Mouse (Mus musculus) intestine, postnatal 0 days (tissue): ENCODE measurements around the gene Mycbp2. TPM values are rescaled to one million over a fixed set of nuclear protein-coding genes. Genes with fewer than 3 reads are reported as not detected.

Experiments
- ATAC-seq: fragments of 200-750 bp; cut with Nextera tagmentation; 2 replicates; pipeline ENCODE4 v1.8.0; 2017; ENCODE audit warnings: mild to moderate bottlenecking, moderate TSS enrichment, moderate library complexity
- H3K27ac ChIP-seq: fragments of 300-500 bp; sonication (generic); 2 replicates; pipeline ENCODE4 v1.5.1; 2014; ENCODE audit warnings: mild to moderate bottlenecking, low read depth, low read length, moderate library complexity
- H3K27me3 ChIP-seq: fragments of 300-500 bp; sonication (generic); replicated peaks from 2 replicates; pipeline ENCODE4 v1.6.1; 2014; ENCODE audit warnings: low read length, mixed read lengths; ENCODE audit not compliant: control insufficient read depth, insufficient read depth
- H3K36me3 ChIP-seq: fragments of 300-500 bp; sonication (generic); 2 replicates; pipeline ENCODE4 v1.6.1; 2014; ENCODE audit warnings: mild to moderate bottlenecking, moderate library complexity; ENCODE audit not compliant: control insufficient read depth, insufficient read depth
- H3K4me1 ChIP-seq: fragments of 300-500 bp; sonication (generic); replicated peaks from 2 replicates; pipeline ENCODE4 v1.6.1; 2014; ENCODE audit warnings: antibody characterized with exemption, low read length, mixed read lengths; ENCODE audit not compliant: control insufficient read depth, insufficient read depth
- H3K4me2 ChIP-seq: fragments of 300-500 bp; sonication (generic); replicated peaks from 2 replicates; pipeline ENCODE4 v1.6.1; 2014; ENCODE audit warnings: low read depth, mild to moderate bottlenecking, moderate library complexity
- H3K4me3 ChIP-seq: fragments of 300-500 bp; sonication (generic); 2 replicates; pipeline ENCODE4 v1.5.1; 2014; ENCODE audit warnings: low read depth, low read length
- H3K9ac ChIP-seq: fragments of 300-500 bp; sonication (generic); 2 replicates; pipeline ENCODE4 v1.6.1; 2014; ENCODE audit warnings: mild to moderate bottlenecking, low read depth, low read length
- H3K9me3 ChIP-seq: fragments of 300-500 bp; sonication (generic); 2 replicates; pipeline ENCODE4 v1.6.1; 2016; ENCODE audit warnings: mixed run types; ENCODE audit not compliant: control insufficient read depth
- CTCF ChIP-seq: sonication (generic); IDR thresholded peaks from 2 replicates; pipeline ENCODE4 v1.5.1; 2016; ENCODE audit warnings: low read depth, mild to moderate bottlenecking, control low read depth, antibody characterized with exemption, moderate library complexity
- WGBS: fragments of 180-500 bp; shearing (Covaris S2); extraction: QIAGEN DNeasy Blood & Tissue Kit; methylation state at CpG from one replicate; pipeline ENCODE4 v1.1.7; 2014; 5-methylcytosine and 5-hydroxymethylcytosine counted together
- polyA plus RNA-seq: library from polyadenylated mRNA; unstranded; fragments of >200 nt; fragmentation: Nextera tagmentation; extraction: Ambion mirVana; gene quantifications from 2 replicates; pipeline ENCODE4 v1.2.1, GENCODE M21; 2015

The Mycbp2 gene
- polyA plus RNA-seq, 1 experiment from 2014 or later = 12.4 TPM

DNA sequence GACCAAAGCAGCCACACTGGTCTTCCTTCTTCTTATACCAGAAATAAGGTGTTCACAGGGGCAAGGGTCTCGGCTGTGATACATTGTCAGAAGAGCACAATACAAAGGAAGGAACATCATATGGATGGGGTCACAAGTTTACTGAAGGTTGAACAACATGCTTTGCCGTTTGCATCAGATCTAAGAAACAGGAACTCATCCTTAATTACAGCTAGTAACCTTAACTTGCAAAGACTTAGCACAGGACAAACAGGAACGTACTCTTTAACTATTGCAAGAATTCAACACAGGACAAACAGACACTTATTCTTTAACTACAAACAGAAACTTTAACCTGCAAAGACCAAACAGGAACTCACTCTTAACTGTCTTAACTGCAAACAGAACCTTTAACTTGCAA, 30.2 kb upstream of the Mycbp2 start:
- no peaks in the 10 kb centered on the region for H3K27me3 ChIP-seq
- H3K4me3 ChIP-seq = no peak overlapping the region
- WGBS = 70% methylated on average over 3 of the region's 3 CpGs
- no peaks in the 10 kb centered on the region for H3K4me1 ChIP-seq
- no peaks in the 10 kb centered on the region for H3K36me3 ChIP-seq
- H3K27ac ChIP-seq = no peak overlapping the region
- TF ChIP-seq CTCF = no peak
- H3K9ac ChIP-seq = no peak overlapping the region
- ATAC-seq = no peak
- H3K9me3 ChIP-seq = no peaks in the 10 kb centered on the region
- H3K4me2 ChIP-seq = no peak overlapping the region

GRCm38 (mm10) chr14:103375523-103375922, 28.9 kb upstream of the Mycbp2 start:
- 93% methylated on average over 1 of the region's 1 CpGs for WGBS
- Histone ChIP-seq H3K4me3 (no peak overlapping the region), H3K27ac (no peak overlapping the region), H3K9me3 (no peaks in the 10 kb centered on the region), H3K4me1 (no peaks in the 10 kb centered on the region), H3K9ac (no peak overlapping the region), H3K4me2 (no peak overlapping the region), H3K27me3 (no peaks in the 10 kb centered on the region), H3K36me3 (no peaks in the 10 kb centered on the region)
- no peak for TF ChIP-seq CTCF
- no peak for ATAC-seq

GRCm38 (mm10) chr14:103363199-103363598, 16.6 kb upstream of the Mycbp2 start:
- no peak for ATAC-seq
- H3K36me3 ChIP-seq = no peaks in the 10 kb centered on the region
- no peaks in the 10 kb centered on the region for H3K4me1 ChIP-seq
- no peaks in the 10 kb centered on the region for H3K9me3 ChIP-seq
- WGBS = 35% methylated on average over 2 of the region's 2 CpGs
- TF ChIP-seq CTCF = no peak
- H3K4me3 ChIP-seq = no peak overlapping the region
- no peak overlapping the region for H3K4me2 ChIP-seq
- H3K27ac ChIP-seq = no peak overlapping the region
- no peak overlapping the region for H3K9ac ChIP-seq
- H3K27me3 ChIP-seq = no peaks in the 10 kb centered on the region

DNA sequence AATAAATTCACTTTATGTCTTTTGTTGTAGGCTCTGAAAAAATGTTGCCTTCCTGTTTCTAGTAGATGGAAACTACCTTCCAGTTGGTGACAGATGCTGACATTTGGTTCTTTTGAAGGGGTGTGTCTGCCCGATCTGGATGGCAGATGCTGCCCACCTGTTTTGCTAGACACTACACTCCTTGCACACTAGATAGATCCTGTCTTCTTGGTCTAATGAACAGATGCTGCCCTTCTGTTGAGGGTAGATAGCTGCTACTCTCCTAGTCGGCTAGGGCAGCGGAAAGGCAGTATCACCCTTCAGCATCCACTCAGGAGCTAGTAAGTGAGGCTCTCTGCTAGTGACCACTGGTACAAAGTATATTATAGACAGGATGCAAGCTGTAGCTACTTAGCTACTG, 9.5 kb upstream of the Mycbp2 start:
- no peaks in the 10 kb centered on the region for H3K27me3 ChIP-seq
- WGBS = 73% methylated on average over 3 of the region's 3 CpGs
- no peaks in the 10 kb centered on the region for H3K36me3 ChIP-seq
- H3K27ac ChIP-seq = no peak overlapping the region
- no peak overlapping the region for H3K9ac ChIP-seq
- TF ChIP-seq CTCF = no peak
- H3K9me3 ChIP-seq = no peaks in the 10 kb centered on the region
- H3K4me1 ChIP-seq = no peaks in the 10 kb centered on the region
- no peak overlapping the region for H3K4me2 ChIP-seq
- ATAC-seq = no peak
- no peak overlapping the region for H3K4me3 ChIP-seq

GRCm38 (mm10) chr14:103354396-103355352, 8.1 kb upstream of the Mycbp2 start:
- Histone ChIP-seq H3K4me3 (no peak overlapping the region), H3K4me2 (peak overlapping the region; percentile 30), H3K4me1 (no peaks in the 10 kb centered on the region; the same call in 1 of the 2 replicates), H3K27ac (peak overlapping the region; percentile 41), H3K9me3 (no peaks in the 10 kb centered on the region), H3K9ac (no peak overlapping the region), H3K27me3 (no peaks in the 10 kb centered on the region), H3K36me3 (no peaks in the 10 kb centered on the region)
- peak; percentile 93 for ATAC-seq
- no peak for TF ChIP-seq CTCF
- 31% methylated on average over 16 of the region's 18 CpGs for WGBS

- peak overlapping the region; percentile 89 for H3K4me2 ChIP-seq
- under 1% methylated on average over 64 of the region's 83 CpGs for WGBS
- H3K9ac ChIP-seq = peak overlapping the region; percentile 72
- peak overlapping the region; percentile 82 for H3K27ac ChIP-seq
- peak; percentile 47 for TF ChIP-seq CTCF
- H3K9me3 ChIP-seq = no peaks in the 10 kb centered on the region
- peaks cover 8% of the 10 kb centered on the region; the same call in 1 of the 2 replicates for H3K4me1 ChIP-seq
- no peaks in the 10 kb centered on the region for H3K27me3 ChIP-seq
- no peaks in the 10 kb centered on the region for H3K36me3 ChIP-seq
- H3K4me3 ChIP-seq = peak overlapping the region; percentile 81
- peak; percentile 68; the same call in 1 of the 2 replicates for ATAC-seq
Observed at GRCm38 (mm10) chr14:103345858-103346728, 521 bp downstream of the Mycbp2 start.
